Mouse (Mus musculus) neural tube, embryonic 13.5 days (tissue): ENCODE results near the gene Pi4k2b. TPM values are rescaled to one million over a fixed set of nuclear protein-coding genes. Genes with fewer than 3 reads are reported as not detected.
"Not testable (repeated sequence)": the region's sequence is repeated elsewhere in the genome, so short reads cannot be mapped to it uniquely, and the experiment has no call there.

ENCODE experiments used
- ATAC-seq: fragments of 200-750 bp; cut with Nextera tagmentation; 2 replicates; pipeline ENCODE4 v1.8.0; 2017; ENCODE audit warnings: low read depth, mild to moderate bottlenecking, moderate TSS enrichment, moderate library complexity
- H3K27ac ChIP-seq: fragments of 300-500 bp; sonication (generic); replicated peaks from 2 replicates; pipeline ENCODE4 v1.5.1; 2015; ENCODE audit warnings: moderate library complexity, mild to moderate bottlenecking, inconsistent platforms
- H3K27me3 ChIP-seq: fragments of 300-500 bp; sonication (generic); 2 replicates; pipeline ENCODE4 v1.6.1; 2015; ENCODE audit warnings: mild to moderate bottlenecking, inconsistent platforms
- H3K36me3 ChIP-seq: fragments of 300-500 bp; sonication (generic); 2 replicates; pipeline ENCODE4 v1.6.1; 2015; ENCODE audit warnings: mild to moderate bottlenecking, inconsistent platforms
- H3K4me1 ChIP-seq: fragments of 300-500 bp; sonication (generic); replicated peaks from 2 replicates; pipeline ENCODE4 v1.6.1; 2015; ENCODE audit warnings: inconsistent platforms
- H3K4me2 ChIP-seq: fragments of 300-500 bp; sonication (generic); 2 replicates; pipeline ENCODE4 v1.6.1; 2015; ENCODE audit warnings: inconsistent platforms, mild to moderate bottlenecking, moderate library complexity
- H3K4me3 ChIP-seq: fragments of 300-500 bp; sonication (generic); 2 replicates; pipeline ENCODE4 v1.5.1; 2015; ENCODE audit warnings: mild to moderate bottlenecking, inconsistent platforms
- H3K9ac ChIP-seq: fragments of 300-500 bp; sonication (generic); 2 replicates; pipeline ENCODE4 v1.6.1; 2015; ENCODE audit warnings: moderate library complexity, mild to moderate bottlenecking, inconsistent platforms
- H3K9me3 ChIP-seq: fragments of 300-500 bp; sonication (generic); 2 replicates; pipeline ENCODE4 v1.6.1; 2016; ENCODE audit warnings: inconsistent platforms
- WGBS: fragments of 180-500 bp; shearing (Covaris S2); methylation state at CpG from one replicate; pipeline ENCODE4 v1.1.7; 2015; 5-methylcytosine and 5-hydroxymethylcytosine counted together
- polyA plus RNA-seq: library from polyadenylated mRNA; unstranded; fragments of >200 nt; fragmentation: Nextera tagmentation; extraction: Ambion mirVana; gene quantifications from 2 replicates; pipeline ENCODE4 v1.2.1, GENCODE M21; 2015

Gene Pi4k2b
- polyA plus RNA-seq = 7.5 and 7.8 TPM in 2 replicates

GRCm38 (mm10) chr5:52741391-52742111, at the start of gene Pi4k2b:
TSS of gene Pi4k2b (plus strand) at chr5:52741574.
- no peaks in the 10 kb centered on the region for H3K27me3 ChIP-seq
- peak within 1 kb of the TSS; percentile 77 for H3K4me3 ChIP-seq
- H3K27ac ChIP-seq = peak within 1 kb of the TSS; percentile 59
- H3K9ac ChIP-seq = peak within 1 kb of the TSS; percentile 77
- no peaks in the 10 kb centered on the region for H3K9me3 ChIP-seq
- peak within 1 kb of the TSS; percentile 88 for H3K4me2 ChIP-seq
- peaks cover 16% of the 10 kb centered on the region; the same call in 1 of the 2 replicates for H3K4me1 ChIP-seq
- ATAC-seq = peak; percentile 93
- WGBS = under 1% methylated on average over 46 of the region's 75 CpGs
- H3K36me3 ChIP-seq = no peaks in the 10 kb centered on the region

- Histone ChIP-seq H3K27ac (no peak overlapping the region), H3K36me3 (no peaks in the 10 kb centered on the region), H3K27me3 (no peaks in the 10 kb centered on the region), H3K9me3 (no peaks in the 10 kb centered on the region; the same call in 1 of the 2 replicates), H3K4me1 (no peaks in the 10 kb centered on the region), H3K4me2 (no peak overlapping the region), H3K9ac (no peak overlapping the region), H3K4me3 (no peak overlapping the region)
- WGBS = 92% methylated on average over 1 of the region's 1 CpGs
- ATAC-seq = no peak
Measured at GRCm38 (mm10) chr5:52697291-52697690, 44.1 kb upstream of the Pi4k2b start.

DNA sequence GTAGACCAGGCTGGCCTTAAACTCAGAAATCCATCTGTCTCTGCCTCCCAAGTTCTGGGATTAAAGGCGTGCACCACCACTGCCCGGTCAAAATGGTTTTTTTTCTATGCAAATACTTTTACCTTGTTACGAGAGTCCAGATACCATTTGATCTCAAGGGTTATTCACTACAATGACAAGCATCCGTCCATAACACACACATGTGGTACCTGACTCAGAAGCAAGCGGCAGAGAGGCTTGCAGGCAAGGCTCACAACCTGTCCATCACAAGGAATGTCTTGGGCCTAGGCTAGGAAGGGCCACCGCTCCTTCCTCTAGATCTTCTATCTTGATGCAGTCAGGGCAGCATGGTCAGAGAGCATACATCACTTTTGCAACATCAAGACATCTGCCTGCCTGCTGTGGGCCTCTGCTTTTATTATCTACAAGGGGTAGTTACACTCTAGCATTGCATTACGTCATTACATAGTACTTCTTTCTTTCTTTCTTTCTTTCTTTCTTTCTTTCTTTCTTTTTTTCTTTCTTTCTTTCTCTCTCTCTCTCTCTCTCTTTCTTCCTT, 43.4 kb upstream of the Pi4k2b start:
- not testable (repeated sequence) for H3K4me2 ChIP-seq, ATAC-seq
- whole genome bisulfite sequencing = 90% methylated on average over 7 of the region's 7 CpGs

GRCm38 (mm10) chr5:52704562-52704961, 36.8 kb upstream of the Pi4k2b start:
- no peak for ATAC-seq

More for the DNA sequence above, 43.4 kb upstream of the Pi4k2b start:
- H3K27ac ChIP-seq, H3K4me1 ChIP-seq, H3K9ac ChIP-seq, H3K36me3 ChIP-seq, H3K27me3 ChIP-seq, H3K9me3 ChIP-seq, H3K4me3 ChIP-seq: not testable (repeated sequence)

GRCm38 (mm10) chr5:52712704-52713103, 28.7 kb upstream of the Pi4k2b start:
- H3K4me3 ChIP-seq = no peak overlapping the region
- no peak overlapping the region for H3K4me2 ChIP-seq
- no peaks in the 10 kb centered on the region for H3K4me1 ChIP-seq
- no peak for ATAC-seq
- H3K27me3 ChIP-seq = no peaks in the 10 kb centered on the region
- no peaks in the 10 kb centered on the region for H3K9me3 ChIP-seq
- no peak overlapping the region for H3K27ac ChIP-seq
- H3K9ac ChIP-seq = no peak overlapping the region
- no peaks in the 10 kb centered on the region for H3K36me3 ChIP-seq

More at GRCm38 (mm10) chr5:52704562-52704961, 36.8 kb upstream of the Pi4k2b start:
- Histone ChIP-seq H3K9ac (no peak overlapping the region), H3K4me1 (no peaks in the 10 kb centered on the region), H3K36me3 (no peaks in the 10 kb centered on the region), H3K4me3 (no peak overlapping the region), H3K9me3 (no peaks in the 10 kb centered on the region; the same call in 1 of the 2 replicates), H3K27ac (no peak overlapping the region), H3K27me3 (no peaks in the 10 kb centered on the region), H3K4me2 (no peak overlapping the region)
- WGBS = 78% methylated on average over 4 of the region's 4 CpGs

DNA sequence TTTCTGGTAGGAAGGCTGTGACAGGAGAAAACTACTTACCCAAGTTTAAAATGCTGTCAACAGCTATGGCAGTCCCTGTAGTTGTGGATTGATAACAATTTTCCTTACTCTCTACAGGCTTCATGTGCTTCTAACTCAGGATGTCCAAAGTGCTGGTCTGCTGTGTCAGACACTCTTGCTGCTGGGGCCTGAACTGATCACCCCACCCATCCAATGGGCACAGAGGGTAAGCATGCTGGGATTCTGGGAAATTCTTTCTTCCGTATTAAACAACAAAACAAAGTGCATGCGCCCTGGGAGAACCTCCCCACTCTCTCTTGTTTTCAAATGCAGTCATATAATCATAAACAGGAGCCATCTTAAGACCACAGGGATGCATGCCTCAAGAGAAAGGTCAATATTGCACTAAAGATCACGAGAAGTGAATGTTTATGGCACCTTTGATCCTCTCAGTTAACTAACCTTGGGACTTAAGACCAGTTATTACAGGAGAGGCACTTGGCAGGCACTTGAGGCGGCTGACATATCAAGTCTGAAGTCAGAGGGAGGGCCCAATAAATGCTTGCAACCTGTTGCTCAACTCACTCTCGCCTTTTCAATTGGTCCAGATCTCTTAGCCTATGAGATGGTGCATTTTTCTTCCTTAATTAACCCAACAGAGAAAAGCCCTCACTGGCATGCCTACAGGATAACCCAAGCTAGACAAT, 24.5 kb upstream of the Pi4k2b start:
- no peaks in the 10 kb centered on the region for H3K36me3 ChIP-seq
- no peak overlapping the region for H3K4me3 ChIP-seq
- H3K9me3 ChIP-seq = no peaks in the 10 kb centered on the region
- H3K9ac ChIP-seq = no peak overlapping the region
- no peaks in the 10 kb centered on the region for H3K4me1 ChIP-seq
- 71% methylated on average over 5 of the region's 5 CpGs for WGBS
- no peak overlapping the region for H3K27ac ChIP-seq
- H3K27me3 ChIP-seq = no peaks in the 10 kb centered on the region
- no peak for ATAC-seq
- no peak overlapping the region for H3K4me2 ChIP-seq

DNA sequence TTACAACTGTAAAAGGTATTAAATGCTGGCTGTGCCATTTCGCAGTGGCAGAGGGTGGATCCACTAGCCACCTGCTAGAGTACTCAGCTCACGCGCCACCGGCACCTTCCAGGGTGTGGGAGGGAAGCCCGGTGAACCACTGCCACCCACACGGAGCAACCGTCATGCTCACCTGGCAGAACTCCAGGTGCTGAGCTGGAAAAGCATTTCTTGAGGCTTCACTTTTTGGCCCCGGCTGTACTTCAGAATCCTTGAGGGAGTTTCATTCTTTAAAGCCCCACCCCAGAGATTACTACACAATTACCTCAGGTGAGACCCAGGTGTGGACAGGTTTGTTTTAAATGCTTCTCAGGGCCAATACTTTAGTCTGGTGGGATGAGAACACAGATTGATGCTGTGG, 20.4 kb upstream of the Pi4k2b start:
- no peak overlapping the region for H3K4me2 ChIP-seq
- H3K4me3 ChIP-seq = no peak overlapping the region
- 90% methylated on average over 8 of the region's 8 CpGs for whole genome bisulfite sequencing
- no peaks in the 10 kb centered on the region for H3K4me1 ChIP-seq
- H3K9ac ChIP-seq = no peak overlapping the region
- no peak for ATAC-seq
- no peak overlapping the region for H3K27ac ChIP-seq
- H3K36me3 ChIP-seq = no peaks in the 10 kb centered on the region
- H3K9me3 ChIP-seq = no peaks in the 10 kb centered on the region
- no peaks in the 10 kb centered on the region for H3K27me3 ChIP-seq

DNA sequence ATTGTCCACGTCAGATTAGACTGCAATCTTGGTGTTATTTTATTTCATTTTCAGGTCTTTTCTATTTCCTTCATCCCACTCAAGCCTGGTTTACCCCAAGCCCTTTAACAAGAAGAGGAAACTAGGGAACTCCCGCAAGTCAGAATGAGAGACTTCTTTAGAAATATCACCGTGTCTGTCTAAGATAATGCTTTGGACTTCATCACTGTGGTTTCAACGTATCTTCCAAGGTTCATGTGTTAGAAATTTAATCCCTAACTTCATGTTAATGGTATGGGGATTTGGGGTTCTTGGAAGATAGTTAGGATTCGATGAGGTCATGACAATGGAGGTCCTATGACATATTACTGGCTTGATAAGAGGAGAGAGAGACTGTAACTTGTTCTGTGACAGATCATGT, 13.6 kb upstream of the Pi4k2b start:
- Histone ChIP-seq H3K9me3 (no peaks in the 10 kb centered on the region), H3K4me2 (no peak overlapping the region), H3K4me1 (no peaks in the 10 kb centered on the region), H3K9ac (no peak overlapping the region), H3K27me3 (no peaks in the 10 kb centered on the region), H3K27ac (no peak overlapping the region), H3K36me3 (no peaks in the 10 kb centered on the region), H3K4me3 (no peak overlapping the region)
- 81% methylated on average over 5 of the region's 5 CpGs for WGBS
- no peak for ATAC-seq

DNA sequence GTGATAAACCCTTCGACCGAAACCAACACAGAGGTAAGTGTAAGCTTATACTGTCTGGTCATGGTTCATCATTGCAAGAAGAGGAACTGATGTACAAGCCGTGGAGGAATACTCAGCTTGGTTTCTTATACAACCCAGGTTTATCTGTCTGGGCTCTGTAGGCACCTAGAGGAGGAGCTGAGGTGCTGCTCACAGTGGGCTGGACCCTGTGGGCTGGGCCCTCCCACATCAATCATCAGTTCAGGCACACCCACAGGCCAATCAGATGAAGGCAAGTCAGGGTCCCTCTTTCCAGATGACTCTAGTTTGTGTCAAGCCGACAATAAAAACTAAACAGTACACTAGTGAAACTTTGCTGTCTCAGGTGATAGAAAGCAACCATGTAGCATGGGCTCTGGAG, 8.6 kb upstream of the Pi4k2b start:
- Histone ChIP-seq H3K27ac (no peak overlapping the region), H3K4me1 (no peaks in the 10 kb centered on the region), H3K4me2 (no peak overlapping the region), H3K9ac (no peak overlapping the region), H3K27me3 (no peaks in the 10 kb centered on the region), H3K4me3 (no peak overlapping the region), H3K36me3 (no peaks in the 10 kb centered on the region), H3K9me3 (no peaks in the 10 kb centered on the region)
- ATAC-seq = no peak
- 75% methylated on average over 4 of the region's 4 CpGs for WGBS

GRCm38 (mm10) chr5:52736046-52736445, 5.3 kb upstream of the Pi4k2b start:
- ATAC-seq = no peak
- WGBS = 63% methylated on average over 3 of the region's 3 CpGs
- no peaks in the 10 kb centered on the region for H3K36me3 ChIP-seq
- no peaks in the 10 kb centered on the region for H3K27me3 ChIP-seq
- H3K9ac ChIP-seq = no peak overlapping the region
- no peaks in the 10 kb centered on the region for H3K4me1 ChIP-seq
- H3K4me2 ChIP-seq = no peak overlapping the region
- H3K27ac ChIP-seq = no peak overlapping the region
- no peak overlapping the region for H3K4me3 ChIP-seq
- no peaks in the 10 kb centered on the region for H3K9me3 ChIP-seq

DNA sequence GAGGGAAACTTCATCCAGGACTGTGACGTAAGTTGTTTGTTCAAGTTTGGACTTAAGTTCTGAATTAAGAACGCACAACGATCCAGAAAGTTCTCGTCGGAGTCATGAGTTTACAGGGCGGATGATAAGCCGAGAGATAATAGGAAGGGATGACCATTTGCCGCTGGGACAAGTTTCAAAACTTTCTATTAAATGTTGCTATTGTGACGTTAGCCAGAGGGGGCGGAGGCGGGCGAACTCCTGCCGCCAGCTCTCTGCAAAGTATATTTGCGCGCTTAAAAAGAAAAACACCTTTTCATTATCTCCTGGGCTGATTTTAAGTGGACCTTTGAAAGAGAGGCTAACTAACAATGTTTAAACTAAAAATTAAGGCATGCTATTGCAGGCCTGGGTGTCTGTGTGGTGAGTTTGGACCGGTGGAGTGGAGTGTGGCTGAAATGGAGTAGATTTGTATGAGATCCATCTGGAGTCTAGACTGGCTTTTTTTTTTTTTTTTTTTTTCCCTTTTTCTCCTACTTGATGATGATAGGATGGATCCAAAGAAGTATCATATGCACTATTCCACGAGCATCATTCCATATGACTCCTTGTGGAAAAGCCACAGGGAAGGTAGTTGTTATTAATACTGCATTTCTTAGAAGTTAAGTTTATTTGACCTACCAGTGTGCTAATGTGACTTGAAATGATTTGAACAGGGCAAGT, 889 bp downstream of the Pi4k2b start:
- 4% methylated on average over 17 of the region's 17 CpGs for WGBS

DNA sequence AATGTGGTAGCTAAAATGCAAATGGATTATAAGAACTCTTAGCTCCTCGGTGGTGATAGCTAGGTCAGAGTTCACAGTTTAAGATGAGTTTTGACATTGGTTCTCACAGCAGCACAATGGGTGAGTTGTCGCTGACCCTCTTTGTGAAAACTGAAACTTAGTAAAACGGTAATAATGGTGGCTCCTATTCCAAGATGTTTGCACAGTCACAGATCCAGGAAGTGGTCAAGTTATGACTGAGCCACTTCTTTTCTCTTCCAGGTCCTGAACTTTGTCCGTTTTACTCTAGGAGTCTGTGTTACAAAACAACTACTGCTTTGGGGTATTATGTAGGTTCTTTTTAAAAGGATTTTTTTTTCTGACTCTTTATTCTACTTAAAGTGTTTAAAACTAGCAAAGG, 1.9 kb downstream of the Pi4k2b start:
- H3K9me3 ChIP-seq = no peaks in the 10 kb centered on the region
- no peak overlapping the region for H3K27ac ChIP-seq
- no peaks in the 10 kb centered on the region for H3K27me3 ChIP-seq
- no peak for ATAC-seq
- peak overlapping the region; percentile 77; the same call in 1 of the 2 replicates for H3K4me3 ChIP-seq
- peak overlapping the region; percentile 88 for H3K4me2 ChIP-seq
- H3K36me3 ChIP-seq = no peaks in the 10 kb centered on the region
- no peak overlapping the region for H3K9ac ChIP-seq
- WGBS = 55% methylated on average over 4 of the region's 4 CpGs
- H3K4me1 ChIP-seq = peaks cover 16% of the 10 kb centered on the region; the same call in 1 of the 2 replicates

More for the DNA sequence above, 889 bp downstream of the Pi4k2b start:
- Histone ChIP-seq H3K4me1 (peaks cover 16% of the 10 kb centered on the region; the same call in 1 of the 2 replicates), H3K9me3 (no peaks in the 10 kb centered on the region), H3K27ac (peak overlapping the region; percentile 59), H3K36me3 (no peaks in the 10 kb centered on the region), H3K4me3 (peak overlapping the region; percentile 77), H3K4me2 (peak overlapping the region; percentile 88), H3K9ac (peak overlapping the region; percentile 77), H3K27me3 (no peaks in the 10 kb centered on the region)
- 0 out of 2 replicates have a peak, but pooled peaks have one; percentile 24 for ATAC-seq
